Mouse (Mus musculus): Measurements from ENCODE around the gene Spsb1.

The Spsb1 gene

DNA sequence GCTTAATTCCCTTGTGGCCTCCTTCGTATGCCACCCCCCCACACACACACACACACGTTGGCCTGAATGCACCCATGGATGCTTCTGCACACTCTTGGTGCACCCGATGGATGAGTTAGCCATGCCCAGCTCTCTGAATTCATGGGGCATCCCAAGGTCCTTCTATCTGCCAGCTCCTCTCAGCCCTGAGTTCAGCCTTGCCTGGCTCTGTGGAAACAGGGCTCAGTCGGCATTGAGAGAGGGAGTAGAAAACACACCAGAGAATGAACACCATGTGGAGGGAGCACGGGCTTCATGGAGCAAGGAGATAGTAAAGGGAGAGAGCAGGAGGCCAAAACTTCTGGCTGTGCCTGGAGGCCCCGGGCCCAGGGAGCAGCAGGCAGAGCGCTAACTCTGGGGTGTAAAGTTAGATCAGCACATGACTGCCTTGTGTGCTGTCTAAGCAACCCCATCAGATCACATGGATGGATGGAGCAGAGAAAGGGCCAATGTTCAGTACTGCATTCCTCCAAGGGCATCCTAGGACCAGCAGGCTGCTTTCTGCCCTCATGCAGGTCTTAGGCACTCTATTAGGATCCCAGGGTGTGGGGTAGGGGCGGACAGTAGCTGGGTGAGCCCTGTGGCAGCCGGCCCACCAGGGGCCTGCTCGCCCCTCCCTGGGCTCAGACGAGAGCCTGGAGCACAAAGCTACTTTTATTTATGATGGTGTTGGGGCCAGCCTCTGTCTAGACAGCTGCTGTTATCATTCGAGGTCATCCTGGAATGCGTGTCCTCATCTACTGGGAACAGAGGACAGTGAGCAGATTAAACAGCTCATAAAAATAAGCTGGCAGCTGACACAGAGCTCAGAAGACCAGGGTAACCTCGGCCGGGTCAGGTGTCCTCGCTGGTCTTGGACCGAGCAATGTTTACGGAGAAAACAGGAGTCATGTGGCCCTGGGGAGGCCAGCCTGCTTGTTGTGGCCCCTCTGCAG is 68.3 kb downstream of the Spsb1 start:
- no peak for DNase-seq (ENCODE audit: extremely low read depth, low read depth)

DNA sequence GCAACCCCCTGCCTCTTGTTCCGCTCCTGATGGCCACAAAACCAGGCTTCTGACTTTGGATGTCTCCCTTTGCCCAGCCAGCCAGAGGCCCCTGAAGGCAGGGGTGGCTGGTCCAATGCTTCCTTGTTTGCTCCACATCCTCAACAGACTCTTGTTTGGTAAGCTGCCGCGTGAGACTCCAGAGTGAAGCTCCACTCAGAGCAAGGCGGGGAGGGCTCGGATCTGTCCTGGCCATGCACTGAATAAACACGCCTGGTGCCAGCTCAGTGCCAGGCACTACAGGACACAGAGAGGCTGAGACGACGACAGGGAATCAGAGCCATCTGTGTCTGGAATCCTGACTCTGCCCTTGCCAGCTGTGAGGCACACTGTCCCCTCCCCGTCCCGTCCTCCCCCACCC is 70.9 kb downstream of the Spsb1 start:
- no peak for DNase-seq (ENCODE audit: extremely low read depth, low read depth)

DNA sequence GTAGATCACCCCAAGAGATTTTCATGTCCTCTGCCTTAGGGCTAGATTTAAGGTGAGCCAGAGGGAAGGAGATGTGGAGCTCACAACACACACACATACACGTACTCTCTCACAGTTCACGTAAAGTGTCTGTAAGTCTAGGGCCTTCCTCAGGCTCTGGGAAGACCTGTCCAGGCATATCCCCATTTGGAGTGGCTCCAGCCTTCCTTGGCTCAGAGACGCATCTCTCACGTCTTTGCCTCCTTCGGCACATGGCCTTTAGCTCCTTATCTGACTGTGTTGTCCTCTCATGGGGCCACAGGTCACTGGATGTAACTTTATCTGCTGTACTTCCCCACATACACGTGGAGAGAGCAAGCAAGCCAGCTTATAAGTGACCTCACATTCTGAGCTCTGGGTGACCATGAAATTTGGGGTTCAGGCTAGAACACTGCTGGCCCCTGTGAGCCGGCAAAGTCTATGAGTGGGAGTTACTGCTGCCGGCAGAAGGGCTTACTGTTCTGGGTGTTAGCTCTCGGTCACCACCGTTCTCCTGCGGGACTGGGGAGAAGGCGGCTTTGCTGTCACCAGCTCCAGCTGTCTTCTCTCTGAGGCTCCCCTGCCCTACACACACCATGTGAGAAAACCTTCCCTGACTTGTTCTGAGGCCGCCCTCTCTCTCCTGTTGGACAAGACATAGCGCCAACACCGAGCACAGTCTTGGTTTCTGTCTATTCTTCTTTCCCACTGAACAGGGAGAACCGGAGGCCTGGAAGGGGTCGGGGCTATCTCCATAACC is 72.5 kb downstream of the Spsb1 start:
- no peak for DNase-seq (ENCODE audit: extremely low read depth, low read depth)

DNA sequence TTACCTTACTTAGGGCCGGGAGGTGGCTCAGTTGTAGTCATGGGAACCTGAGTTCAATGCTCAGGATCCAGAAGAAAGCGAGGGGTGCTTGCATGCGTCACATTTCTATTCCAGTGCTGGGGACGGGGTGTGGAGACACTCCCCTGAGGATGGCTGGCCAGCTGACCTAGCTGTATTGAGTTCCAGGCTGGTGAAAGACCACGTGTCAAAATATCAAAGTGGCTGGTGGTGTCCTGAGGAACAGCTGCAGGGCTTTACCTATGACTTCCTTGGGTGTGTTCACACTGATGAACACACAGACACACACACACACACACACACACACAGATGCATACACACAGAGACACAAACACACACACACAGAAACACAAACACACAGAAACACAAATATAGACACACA is 73.9 kb downstream of the Spsb1 start:
- DNase-seq (ENCODE audit: extremely low read depth, low read depth), result no peak

DNA sequence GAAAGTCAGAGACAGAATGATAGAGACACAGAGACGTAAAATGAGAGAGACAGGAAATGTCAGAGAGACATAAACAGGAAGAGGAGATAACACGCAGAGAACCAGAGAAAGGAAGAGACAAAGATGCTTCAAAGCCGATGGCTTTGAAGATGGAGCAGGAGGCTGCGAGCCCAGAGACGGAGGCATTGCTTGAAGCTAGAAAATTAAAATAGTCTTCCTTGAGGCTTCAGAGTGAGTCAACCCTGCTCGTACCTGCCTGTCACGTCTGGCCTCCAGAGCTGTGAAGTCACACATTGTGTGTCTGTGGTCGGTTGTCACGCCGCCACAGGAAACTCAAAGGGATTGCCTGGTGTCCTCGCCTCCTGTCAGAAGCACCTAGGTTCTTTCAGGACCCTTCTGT is 74.9 kb downstream of the Spsb1 start:
- DNase-seq (ENCODE audit: extremely low read depth, low read depth), result no peak

DNA sequence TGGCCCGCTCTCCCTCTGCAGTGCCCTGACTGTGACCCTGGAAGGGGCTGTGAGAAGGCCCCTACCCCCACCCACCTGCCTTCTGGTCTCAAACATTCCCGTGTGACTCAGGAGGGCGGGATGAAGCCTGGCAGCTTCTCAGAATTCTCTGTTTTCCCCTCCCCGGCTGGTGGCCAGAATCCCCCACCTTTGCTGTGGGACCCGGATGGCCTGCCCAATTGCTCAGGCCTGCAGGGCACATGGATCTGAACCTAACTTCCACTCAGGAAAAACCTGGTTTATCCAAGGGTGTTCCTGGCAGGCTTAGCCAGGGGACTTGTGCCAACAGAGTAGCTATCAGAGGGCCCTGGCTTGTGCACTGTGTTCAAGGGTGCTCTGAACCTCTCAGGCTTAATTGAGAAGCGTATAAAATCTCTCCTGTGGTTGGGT is 76.8 kb downstream of the Spsb1 start:
- no peak for DNase-seq (ENCODE audit: extremely low read depth, low read depth)

DNA sequence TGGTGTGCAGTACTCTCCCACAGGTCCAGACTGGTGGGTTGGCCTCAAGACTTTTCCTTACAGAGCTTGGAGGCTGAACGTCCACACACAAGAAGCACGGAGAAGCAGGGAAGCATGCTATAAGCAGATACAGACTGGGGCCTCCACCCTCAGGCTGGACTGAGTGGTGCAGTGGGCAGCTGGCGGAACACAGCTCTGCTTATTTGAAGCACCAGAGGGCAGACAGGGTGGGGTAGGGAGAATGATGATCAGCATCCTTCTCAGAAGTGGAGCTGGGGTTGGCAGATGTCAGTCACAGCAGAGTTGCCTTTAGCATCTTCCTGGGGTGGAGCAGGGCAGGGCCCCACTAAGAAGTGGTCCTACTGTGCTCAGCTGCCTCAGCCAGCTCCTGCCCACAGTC is 77.6 kb downstream of the Spsb1 start:
- DNase-seq (ENCODE audit: extremely low read depth, low read depth), result no peak

DNA sequence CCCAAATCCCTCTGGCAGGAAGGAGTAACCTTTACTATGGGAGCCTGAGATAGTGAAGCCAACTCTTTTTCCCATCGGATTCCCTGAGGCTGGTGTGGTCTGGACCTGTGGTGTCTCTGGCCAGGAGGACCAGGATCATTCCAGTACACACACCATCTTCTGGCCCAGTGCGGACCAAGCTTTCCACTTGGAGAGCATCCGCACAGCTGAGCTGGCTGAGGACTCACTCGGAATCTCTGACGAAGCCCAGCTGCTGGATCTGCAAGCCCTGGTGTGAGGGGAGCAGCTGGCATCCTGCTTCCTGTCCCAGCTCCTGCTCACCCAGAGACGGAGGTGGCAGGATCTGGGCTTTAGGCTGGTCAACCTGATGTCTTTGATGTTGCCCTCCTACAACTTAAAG is 78.1 kb downstream of the Spsb1 start:
- no peak for DNase-seq (ENCODE audit: extremely low read depth, low read depth)

DNA sequence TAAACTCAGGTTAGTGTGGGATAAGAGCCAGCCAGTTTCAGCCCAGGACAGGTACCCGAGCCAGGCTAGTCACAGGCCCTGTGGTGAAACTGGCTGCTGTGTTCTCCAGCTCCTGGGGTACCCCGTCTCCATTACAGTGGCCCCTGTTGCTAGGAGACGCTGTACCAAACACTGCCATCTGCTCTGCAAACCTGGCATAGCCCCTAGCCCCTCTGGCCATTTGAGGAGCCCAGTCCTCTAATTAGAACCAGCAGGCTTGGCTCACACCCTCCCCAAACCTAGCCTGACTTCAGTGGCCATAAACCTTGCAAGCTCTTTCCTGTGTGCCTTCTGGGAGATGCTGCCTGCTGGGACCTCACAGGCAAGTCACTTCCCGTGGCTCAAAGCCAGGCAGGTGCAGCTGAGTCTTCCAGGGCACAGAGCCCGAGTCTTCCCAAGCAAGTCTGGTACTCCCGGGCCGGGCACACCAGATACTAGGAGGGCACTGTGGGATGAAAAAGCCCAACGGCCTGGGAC is 78.8 kb downstream of the Spsb1 start:
- no peak for DNase-seq (ENCODE audit: extremely low read depth, low read depth)

DNA sequence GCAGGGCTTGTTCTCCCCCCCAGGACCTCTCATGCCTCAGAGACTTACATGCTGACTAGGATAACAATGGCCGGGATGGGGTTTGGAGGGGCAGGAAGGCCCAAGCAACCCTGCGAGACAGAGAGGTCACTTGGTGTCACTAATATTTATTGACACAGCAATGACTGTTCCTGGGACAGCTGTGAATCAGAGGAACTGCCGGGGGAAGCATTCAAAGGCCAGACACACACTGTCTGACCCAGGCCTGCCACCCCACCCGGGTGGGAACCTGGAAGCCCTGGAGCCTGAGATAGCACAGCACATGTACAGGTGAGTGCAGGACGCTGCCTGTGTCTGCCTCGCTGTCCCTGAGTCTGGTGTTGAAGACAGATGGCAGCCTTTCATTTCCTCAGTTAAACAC is 79.5 kb downstream of the Spsb1 start:
- DNase-seq (ENCODE audit: extremely low read depth, low read depth), result no peak

DNA sequence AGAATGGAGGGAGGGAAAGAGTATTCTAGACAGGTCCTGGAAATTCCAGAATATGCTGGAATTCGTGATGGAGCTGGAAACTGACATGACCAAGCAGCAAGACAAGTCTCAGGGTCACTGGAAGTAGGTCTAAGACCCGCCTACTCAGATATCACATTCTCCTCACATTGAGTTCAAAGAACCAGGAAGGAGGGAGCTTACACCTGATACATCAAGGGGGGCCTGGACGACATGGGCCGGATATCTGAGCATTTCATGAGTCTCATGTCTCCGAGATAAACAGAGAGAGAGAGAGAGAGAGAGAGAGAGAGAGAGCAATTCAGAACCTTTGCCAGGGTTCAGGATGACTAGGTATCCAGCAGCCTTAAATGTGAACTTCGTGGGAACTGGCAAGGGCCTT is 82.6 kb downstream of the Spsb1 start:
- DNase-seq (ENCODE audit: extremely low read depth, low read depth), result no peak

DNA sequence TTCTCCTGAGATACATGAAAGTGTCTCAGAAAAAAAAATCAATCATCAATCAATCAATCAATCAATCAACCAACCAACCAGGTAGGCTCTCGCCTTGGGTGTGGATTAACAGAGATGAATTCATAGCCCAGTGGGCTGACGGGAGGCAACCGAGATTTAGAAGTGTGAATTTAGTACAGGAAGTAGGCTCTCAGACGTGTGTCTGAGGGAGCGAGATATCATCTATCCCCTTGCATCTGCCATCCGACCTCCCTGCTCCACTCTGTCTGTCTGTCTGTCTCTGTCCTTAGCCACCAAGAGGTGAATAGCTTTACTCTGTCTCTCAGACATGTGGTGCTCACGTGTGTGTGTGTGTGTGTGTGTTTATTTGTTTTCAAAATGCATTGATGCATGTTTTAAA is 83.3 kb downstream of the Spsb1 start:
- DNase-seq (ENCODE audit: extremely low read depth, low read depth), result no peak

DNA sequence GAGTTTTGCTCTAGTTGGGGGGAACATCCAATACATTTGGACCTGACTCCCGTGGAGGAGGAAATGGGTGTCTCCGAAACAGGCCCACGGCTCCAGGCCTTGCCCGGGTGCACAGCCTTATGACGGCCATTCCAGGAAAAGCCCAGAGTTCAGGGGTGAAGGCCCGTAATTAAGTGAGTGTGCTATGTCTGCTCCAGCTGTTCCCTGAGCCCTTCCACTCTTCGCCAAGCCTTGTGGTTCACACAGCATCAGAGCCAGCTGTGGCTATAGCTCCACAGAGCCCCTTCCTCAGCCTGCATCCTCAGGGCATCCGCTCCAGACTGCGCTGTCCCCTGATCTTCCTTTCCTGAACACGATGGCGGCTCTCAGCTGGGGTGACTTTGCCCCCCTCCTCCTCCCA is 83.8 kb downstream of the Spsb1 start:
- no peak for DNase-seq (ENCODE audit: extremely low read depth, low read depth)

DNA sequence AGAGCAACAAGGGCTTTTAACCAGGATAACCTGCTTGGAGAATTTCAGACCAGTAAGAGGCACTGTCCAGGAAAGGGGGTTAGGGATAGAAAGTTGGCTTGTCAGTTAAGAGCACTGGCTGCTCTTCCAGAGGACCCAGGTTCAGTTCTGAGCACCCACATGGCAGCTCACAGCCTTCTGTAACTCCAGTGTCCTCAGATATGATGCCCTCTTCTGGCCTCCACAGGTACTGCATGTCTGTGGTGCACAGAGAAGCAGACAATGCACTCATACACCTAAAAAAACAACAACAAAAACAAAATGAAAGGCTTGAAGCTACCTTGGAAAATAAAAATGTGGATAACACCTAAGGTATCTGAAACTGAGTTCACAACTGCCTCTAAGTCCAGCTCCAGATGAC is 84.4 kb downstream of the Spsb1 start:
- peak; percentile 3 for DNase-seq (ENCODE audit: extremely low read depth, low read depth)

DNA sequence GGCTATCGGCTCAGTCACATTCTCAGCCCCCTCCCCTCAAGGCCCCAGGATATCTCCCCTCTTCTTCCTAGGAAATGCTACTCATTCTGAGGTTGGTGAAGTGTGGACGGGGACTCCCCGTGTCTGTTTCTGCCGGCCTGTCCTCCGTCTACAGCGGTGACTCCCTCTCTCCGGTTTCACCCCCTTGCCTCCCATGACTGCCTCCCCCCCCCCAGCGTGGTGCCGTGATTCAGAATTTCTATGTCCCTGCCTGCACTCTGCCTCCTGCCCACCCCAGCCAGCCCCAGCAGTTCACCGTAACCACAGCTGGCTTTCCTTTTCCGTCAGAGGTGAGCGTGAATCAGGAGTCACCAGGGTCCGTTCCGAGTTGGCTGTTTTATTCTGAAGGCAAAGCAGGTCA is 86.1 kb downstream of the Spsb1 start:
- DNase-seq (ENCODE audit: extremely low read depth, low read depth), result no peak

DNA sequence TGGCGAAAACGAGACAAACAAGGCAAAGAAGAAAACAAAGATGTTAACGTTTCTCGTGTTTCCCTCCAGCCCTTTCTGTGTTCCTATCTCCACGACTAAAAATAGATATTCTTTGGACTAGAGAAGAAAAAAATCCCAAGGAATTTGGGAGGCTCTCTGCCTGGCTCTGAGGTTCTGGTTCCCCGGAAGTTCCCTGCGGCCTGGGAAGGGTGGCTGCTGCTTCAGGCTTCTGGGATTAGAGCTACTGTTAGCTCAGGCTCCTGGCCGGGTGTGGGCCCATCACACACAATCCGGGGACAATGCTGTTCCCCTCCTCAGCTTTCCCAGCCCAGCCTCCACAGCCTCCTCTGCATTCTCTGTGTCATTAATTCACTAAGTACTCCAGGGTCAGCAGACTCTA is 86.8 kb downstream of the Spsb1 start:
- DNase-seq (ENCODE audit: extremely low read depth, low read depth), result no peak

DNA sequence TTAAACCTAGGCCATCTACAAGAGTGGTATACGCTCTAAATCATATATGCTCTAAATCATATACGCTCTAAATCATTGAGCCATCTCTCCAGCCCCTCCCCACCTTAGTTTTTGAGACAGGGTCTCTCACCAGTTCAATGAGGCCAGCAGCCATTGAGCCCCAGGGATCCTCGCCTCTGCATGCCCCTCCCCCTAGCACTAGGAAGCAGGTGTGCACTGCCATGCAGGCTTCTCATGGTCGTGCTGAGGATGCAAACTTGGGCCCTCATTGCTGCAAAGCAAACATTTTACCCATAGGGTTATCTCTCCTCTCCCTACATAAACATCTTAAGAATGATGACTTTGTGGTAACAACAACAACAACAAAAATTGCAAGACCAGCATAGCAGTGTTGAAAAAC is 87.5 kb downstream of the Spsb1 start:
- no peak for DNase-seq (ENCODE audit: extremely low read depth, low read depth)

DNA sequence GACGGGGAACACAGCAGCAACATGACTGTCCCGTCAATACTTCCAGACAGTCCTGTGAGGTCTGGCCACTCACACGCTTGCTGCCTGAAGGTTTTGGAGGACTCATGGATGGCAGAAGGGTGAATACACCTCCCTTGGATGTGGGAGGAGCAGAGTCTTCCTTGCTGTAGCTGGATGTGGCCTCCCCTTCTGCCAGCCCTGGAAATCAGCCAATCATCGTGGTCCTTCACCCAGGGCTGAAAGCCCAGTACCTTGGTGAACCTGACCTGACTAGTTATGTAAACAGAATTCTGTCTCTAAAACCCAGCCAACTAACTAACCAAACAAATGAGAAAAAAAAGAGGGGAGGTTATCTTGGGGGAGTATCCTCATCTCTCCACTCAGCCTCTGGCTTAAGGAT is 90.4 kb downstream of the Spsb1 start:
- no peak for DNase-seq (ENCODE audit: extremely low read depth, low read depth)

DNA sequence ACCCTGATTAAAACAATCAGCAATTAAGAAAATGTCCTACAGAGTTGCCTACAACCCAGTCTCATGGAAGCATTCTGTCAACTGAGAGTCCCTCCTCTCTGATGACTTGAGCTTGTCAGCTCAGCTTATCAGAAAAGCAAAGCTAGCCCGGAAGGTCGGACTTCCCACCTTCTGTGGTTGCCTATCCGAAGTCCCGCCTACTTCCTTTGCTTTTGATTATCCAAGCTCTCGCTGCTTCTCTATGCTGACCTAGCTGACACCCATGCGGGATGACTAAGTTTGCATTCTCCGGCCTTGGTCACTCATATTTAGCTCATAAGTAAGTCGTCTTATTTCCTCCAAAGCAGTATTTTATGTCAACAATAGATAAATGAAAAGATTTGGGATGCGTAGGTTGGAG is 91.3 kb downstream of the Spsb1 start:
- DNase-seq (ENCODE audit: extremely low read depth, low read depth), result peak; percentile 44

DNA sequence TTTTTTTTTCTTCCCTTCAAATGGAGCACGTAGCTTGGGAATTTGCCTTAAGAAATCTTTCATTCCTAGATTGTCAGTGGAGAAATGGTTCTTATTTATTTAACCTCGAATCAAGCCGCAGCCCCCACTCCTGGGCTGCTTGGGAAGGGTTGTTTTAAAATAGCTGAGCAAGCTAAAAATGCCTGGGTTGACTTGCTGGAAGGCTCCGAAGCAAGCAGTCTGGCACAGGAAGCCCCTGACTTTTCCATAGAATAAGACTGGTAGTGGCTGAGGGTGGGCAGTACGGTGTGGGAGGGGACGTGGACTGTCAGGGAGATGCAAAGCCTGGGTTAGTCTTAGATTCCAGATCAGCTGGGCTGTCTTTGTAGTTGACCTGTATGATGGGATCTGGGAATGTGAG is 94.5 kb downstream of the Spsb1 start:
- no peak for DNase-seq (ENCODE audit: extremely low read depth, low read depth)

DNA sequence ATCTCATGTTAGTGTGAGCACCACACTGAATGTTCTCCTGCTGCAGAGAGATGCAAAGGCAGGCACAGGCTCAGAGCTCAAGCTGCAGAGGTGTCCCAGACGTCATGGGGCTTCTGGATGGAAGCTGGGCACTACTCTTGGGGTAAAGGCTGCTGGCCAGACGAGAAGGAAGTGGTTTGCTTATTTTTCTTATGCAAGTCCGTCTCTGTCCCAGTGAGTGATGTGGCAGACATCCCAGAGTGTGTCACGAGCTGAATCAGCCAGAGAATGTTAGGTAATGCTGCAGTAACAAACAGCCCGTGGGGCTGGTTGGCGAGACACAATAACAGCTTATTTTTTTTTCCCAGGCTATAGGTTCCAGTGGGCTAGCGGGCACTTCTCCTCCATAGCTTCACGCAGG is 96.3 kb downstream of the Spsb1 start:
- no peak for DNase-seq (ENCODE audit: extremely low read depth, low read depth)

DNA sequence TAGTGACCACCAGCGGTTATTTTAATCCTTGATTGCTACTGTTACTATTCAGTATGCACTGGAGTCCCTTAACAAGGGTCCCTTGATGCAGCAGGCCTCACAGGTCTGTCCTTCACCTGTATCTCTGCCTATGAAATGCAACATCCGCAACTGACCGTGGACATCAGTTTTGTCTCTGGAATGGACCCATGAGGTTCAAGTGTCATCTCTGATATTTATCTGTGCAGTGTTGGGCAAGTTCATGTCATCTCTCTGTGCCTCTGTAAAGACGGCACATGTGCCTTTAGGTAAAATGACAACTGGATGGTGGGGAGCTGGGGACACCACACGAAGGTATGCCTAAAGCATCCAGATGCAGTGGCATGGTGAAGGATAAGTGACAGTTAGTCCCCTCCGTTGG is 96.7 kb downstream of the Spsb1 start:
- DNase-seq (ENCODE audit: extremely low read depth, low read depth), result no peak
